Mouse (Mus musculus): Measurements from ENCODE around the gene Rapgef5.

Rapgef5 gene

GRCm38 (mm10) chr12:117533176-117534086 lies 17.2 kb downstream of the Rapgef5 start:
- DNase-seq, result peak; percentile 79

GRCm38 (mm10) chr12:117534087-117534751 lies 17.9 kb downstream of the Rapgef5 start:
- DNase-seq, result peak; percentile 61

GRCm38 (mm10) chr12:117540352-117540751 lies 24.1 kb downstream of the Rapgef5 start:
- no peak for DNase-seq

GRCm38 (mm10) chr12:117545277-117545676 lies 29.0 kb downstream of the Rapgef5 start:
- no peak for DNase-seq

- no peak for DNase-seq
These were observed 37.1 kb downstream of the Rapgef5 start for GRCm38 (mm10) chr12:117553353-117553752.

- DNase-seq, result no peak
These were observed 38.4 kb downstream of the Rapgef5 start for GRCm38 (mm10) chr12:117554612-117555063.

GRCm38 (mm10) chr12:117560450-117560849 lies 44.2 kb downstream of the Rapgef5 start:
- no peak for DNase-seq

GRCm38 (mm10) chr12:117561411-117562059 lies 45.3 kb downstream of the Rapgef5 start:
- no peak for DNase-seq

- DNase-seq, result no peak
These were observed 45.8 kb downstream of the Rapgef5 start for GRCm38 (mm10) chr12:117562085-117562484.

- no peak for DNase-seq
These were observed 47.6 kb downstream of the Rapgef5 start for GRCm38 (mm10) chr12:117563859-117564258.

GRCm38 (mm10) chr12:117566298-117566697 lies 50.0 kb downstream of the Rapgef5 start:
- no peak for DNase-seq

GRCm38 (mm10) chr12:117569671-117570070 lies 53.4 kb downstream of the Rapgef5 start:
- DNase-seq, result no peak

- DNase-seq, result no peak
These were observed 68.0 kb downstream of the Rapgef5 start for GRCm38 (mm10) chr12:117584256-117584655.

- no peak for DNase-seq
These were observed 69.1 kb downstream of the Rapgef5 start for GRCm38 (mm10) chr12:117585390-117585789.

GRCm38 (mm10) chr12:117586124-117586523 lies 69.8 kb downstream of the Rapgef5 start:
- DNase-seq, result peak; percentile 66

GRCm38 (mm10) chr12:117589186-117589585 lies 72.9 kb downstream of the Rapgef5 start:
- DNase-seq, result no peak

GRCm38 (mm10) chr12:117592019-117592418 lies 75.7 kb downstream of the Rapgef5 start:
- no peak for DNase-seq

GRCm38 (mm10) chr12:117592583-117592982 lies 76.3 kb downstream of the Rapgef5 start:
- no peak for DNase-seq

- DNase-seq, result no peak
These were observed 78.9 kb downstream of the Rapgef5 start for GRCm38 (mm10) chr12:117595179-117595578.

GRCm38 (mm10) chr12:117598190-117598589 lies 81.9 kb downstream of the Rapgef5 start:
- no peak for DNase-seq

GRCm38 (mm10) chr12:117605966-117606365 lies 89.7 kb downstream of the Rapgef5 start:
- no peak for DNase-seq

- DNase-seq, result no peak
These were observed 96.4 kb downstream of the Rapgef5 start for GRCm38 (mm10) chr12:117612715-117613114.

GRCm38 (mm10) chr12:117619523-117620023 lies 103.3 kb downstream of the Rapgef5 start:
- DNase-seq, result no peak
